Mouse (Mus musculus) Muller cell, postnatal 12 days (primary cell): Measurements from ENCODE around the gene Eef1a2.
"Not testable (repeated sequence)": the region's sequence is repeated elsewhere in the genome, so short reads cannot be mapped to it uniquely, and the experiment has no call there.

Experiments
- DNase-seq: peaks from one replicate; pipeline ENCODE4 v3.0.0-alpha.2; 2015; ENCODE audit errors: inconsistent ontology term

Eef1a2 gene

DNA sequence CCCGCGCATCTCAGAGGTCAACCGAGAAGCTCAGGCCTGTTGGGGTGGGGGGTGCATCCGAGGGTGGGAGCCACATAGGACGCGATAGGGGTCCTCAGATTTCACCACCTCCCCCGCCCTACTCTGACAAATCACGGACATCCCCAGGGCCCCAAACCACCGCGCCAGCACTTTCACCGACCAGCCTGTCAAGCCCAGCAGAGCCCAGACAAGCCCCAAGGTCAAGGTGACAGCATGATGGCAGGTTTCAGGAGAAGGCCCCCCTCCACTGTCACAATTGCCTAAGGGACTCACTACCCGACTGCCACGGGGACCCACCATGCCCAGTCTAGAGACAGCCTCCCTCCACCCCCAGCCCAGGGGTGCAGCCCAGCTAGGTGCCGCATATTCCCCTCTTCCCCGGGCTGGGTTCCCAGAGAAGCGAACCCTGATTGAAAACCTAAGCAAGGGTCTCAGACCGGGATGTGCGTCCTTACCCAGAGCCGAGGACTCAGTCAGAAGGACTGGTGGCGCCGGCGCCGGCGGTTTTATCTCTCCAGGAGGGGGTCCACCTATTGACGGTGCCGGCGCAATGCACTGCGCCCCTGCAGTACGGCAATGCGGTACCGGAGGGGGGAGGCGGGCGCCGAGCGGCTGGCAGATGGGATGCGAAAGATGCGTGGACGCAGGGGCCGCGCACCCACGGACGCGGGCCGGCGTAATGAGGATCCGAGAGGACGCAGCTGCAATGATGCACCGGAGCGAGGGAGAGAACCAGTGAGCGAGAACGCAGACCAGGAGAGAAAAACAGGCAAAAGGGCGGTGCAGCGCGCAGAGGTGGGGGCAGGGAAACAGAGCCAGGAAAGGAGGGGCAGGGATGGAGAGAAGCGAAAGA lies at the start of gene Eef1a2:
Gene Eef1a2 (minus strand): TSS at position 767 of the 874 bp plus-strand sequence.
- peak; percentile 32 for DNase-seq

DNA sequence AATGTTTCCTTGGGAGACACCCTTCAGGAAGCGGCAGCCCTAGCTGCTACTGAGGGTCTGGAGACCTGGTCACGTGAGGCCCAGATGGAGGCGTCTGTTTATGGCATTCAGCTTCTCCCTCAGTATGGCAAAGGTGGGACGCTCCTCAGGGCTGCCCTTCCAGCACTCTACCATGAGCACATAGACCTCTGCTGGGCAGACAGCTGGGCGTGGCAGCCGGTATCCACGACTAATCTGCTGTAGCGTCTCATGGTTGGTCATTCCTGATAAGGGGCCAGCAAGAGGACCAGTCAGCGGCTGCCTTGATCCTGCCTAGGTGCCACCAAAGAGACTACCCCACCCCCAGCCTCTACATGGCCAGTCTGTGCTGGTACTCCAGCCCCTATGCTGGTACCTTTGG lies 49.3 kb upstream of the Eef1a2 start:
- DNase-seq: no peak

DNA sequence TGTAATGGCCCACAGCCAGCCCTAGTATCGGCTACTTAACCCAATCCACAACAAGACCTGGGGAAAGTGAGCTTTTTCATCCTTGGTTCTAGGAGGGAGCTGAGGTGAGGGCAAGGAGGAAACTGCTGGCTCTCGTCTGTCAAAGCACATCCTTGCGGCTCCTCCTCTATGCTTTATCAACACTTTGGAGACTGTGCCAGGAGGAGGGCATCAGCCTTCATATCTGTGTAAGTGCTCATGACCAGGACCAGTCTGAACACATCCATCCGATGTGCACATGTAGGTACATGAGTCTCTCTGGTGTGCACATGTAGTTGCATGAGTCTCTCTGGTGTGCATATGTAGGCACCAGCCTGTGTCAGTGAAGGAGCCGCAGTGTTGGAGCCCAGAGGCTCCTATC lies 48.9 kb upstream of the Eef1a2 start:
- no peak for DNase-seq

DNA sequence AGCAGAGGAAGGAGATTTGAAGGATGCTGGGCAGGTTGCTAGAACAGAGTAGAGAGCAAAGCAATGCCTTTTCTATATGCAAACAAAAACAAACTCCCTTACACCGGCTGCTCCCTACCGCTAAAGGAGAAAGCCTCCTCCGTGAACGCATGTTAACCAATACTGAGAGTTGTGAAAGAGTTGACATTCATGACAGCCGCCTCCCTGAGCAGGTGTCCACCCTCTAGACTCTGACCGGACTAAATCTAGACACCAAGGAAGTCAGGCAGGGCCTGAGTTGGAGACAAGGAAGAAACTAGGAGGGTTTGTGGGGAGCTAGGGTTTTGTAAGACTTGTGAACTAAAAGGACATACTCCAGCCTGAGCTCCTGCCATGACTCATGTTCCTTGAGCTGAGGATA lies 46.1 kb upstream of the Eef1a2 start:
- DNase-seq: no peak

DNA sequence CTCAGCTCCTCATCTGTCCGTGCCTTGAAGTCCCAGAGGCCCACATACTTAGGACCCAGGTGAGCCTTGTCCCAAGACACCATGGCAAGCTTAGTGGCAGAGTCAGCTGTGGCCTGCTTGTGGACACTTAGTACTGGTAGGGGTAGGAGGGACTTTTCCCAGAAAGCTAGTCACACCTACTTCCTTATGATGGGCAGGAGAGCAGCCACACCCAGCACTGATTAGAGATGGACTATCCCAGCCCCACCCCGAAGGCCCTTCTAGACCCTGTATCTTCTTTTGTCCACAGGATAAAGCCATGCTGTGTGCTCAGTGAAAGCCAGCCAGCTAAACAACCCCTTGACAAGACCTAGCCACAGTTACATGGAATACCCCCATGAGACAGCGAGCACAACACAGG lies 45.6 kb upstream of the Eef1a2 start, which contains the start of gene Ptk6:
Gene Ptk6 (minus strand): TSS at position 368 of the 400 bp plus-strand sequence.
- DNase-seq: no peak

DNA sequence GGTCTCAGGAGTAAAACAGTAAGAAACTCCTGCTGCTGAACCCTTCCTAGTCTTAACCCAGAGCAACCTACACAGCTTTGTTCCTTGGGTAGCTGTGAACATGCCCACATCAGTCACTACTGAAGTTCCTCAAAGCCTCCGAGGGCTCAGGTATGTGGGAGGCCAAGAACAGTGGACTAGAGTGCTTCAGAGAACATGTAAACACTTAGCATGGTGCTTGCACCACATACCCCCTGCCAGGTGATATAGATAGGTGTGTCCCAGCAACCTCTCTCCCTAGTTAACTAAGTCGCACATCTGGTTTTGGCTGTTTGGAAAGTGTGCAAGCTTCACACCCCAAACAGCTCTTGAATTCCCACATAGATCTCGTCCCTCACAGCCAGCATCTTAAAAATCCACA lies 44.8 kb upstream of the Eef1a2 start:
- no peak for DNase-seq

DNA sequence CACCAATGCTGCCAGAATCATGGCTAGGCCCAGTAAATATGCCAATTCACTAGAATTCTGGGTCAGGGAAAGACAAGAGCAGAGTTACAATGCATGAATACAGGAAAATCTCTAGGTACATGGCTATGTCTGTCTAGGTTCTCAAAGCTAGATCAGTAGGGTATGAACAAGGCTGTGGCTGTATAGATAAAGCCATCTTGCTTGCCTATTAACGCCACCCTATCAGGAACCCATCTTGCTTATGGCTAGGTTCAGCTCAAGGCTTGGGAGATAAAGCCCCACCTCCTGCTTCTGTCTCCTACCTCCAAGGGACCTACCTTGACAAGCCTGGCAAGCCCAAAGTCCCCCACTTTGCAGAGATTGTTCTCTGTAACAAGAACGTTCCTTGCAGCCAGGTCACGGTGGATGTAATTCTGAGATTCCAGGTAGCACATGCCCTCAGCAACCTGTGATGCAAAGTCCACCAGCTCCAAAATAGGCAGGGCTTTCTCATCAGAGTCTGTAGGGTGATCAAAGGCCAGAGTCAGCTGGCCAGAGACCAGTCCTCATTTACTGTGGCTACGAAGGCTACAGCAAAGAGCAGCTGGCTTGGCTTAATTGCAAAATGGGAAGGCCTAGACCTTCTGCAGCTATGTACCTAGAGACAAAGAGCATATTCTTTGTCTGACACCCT lies 40.0 kb upstream of the Eef1a2 start:
- peak; percentile 7 for DNase-seq

DNA sequence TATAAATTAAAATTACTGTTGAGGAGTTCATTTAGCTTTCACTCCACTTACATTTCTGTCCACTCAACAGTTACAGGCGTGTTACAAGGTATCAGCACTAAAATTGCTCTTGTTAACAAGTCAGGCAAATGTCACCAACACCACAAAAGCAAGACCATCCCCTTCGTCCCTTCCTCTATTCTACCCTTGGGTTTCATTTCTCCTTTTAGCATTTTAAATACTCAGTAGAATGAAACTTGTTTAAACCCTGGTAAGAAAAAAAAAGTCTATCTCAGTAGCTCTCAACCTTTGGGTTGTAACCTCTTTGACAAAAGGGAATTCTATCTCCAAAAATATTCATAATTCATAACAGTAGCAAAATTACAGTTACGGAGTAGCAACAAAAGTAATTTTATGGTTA lies 36.2 kb upstream of the Eef1a2 start:
- no peak for DNase-seq

DNA sequence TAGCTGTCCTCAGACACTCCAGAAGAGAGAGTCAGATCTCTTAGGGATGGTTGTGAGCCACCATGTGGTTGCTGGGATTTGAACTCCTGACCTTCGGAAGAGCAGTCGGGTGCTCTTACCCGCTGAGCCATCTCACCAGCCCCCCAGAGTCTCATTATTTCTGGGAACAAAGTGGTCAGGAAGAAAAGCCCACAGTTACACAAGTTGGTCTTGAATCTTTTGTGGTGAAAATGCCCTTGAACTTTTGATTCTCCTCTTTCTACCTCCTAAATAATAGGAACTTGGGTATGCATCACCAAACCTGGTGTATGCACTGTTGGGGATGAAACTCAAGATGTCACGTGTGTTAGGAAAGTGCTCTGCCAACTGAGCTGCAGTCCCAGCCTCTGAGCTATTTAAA lies 35.1 kb upstream of the Eef1a2 start:
- no peak for DNase-seq

DNA sequence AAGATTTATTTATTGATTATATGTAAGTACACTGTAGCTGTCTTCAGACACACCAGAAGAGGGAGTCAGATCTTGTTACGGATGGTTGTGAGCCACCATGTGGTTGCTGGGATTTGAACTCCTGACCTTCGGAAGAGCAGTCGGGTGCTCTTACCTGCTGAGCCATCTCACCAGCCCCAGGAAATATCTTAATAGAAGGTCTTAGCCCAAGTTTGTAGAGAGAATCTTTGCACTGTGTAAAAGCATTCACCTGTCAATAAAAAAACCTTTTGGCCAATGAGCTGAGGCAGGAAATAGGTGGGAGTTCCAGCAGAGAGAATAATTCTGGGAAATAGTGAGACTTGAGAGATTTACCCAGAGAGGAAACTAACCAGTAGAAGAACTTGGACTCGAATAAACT lies 34.6 kb upstream of the Eef1a2 start:
- DNase-seq: not testable (repeated sequence)

DNA sequence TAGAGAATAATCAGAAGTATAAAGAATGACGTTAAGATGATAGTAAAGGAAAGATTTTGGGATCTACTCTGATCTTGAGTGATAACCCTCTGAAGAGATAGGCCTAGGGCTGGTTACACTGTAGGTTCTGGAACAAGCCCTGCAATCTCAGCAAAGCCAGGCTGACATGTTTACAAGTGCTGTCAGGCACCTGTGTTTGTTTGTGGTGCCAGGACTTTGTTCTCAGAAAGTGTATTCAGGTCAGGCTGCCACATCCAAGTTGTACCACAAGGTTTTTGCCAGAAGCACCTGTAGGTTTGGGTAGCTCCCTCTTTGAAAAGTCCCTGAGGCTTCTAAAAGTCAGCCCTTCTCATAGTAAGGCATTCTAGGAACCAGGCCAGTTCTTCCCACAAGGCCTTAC lies 32.5 kb upstream of the Eef1a2 start:
- DNase-seq: no peak

DNA sequence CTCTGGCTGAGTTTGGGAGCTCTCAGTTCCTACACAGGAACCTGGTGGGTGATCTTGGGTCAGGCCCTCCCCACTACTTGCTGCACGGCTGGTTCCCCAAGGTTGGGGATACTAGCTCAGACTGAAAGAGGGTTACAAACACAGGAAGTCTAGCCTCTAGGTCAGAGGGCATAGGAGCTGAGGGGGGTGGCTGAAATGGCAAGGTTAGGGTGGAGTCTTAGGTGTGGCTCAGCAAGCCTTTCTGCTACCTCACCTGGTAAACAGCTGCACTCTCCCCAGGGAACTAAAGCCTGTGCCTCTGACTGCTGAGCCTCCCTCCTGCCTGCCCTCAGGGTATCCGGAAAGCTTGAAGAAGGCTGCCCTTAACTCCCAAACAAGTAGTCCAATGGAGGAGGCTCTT lies 31.9 kb upstream of the Eef1a2 start:
- no peak for DNase-seq

DNA sequence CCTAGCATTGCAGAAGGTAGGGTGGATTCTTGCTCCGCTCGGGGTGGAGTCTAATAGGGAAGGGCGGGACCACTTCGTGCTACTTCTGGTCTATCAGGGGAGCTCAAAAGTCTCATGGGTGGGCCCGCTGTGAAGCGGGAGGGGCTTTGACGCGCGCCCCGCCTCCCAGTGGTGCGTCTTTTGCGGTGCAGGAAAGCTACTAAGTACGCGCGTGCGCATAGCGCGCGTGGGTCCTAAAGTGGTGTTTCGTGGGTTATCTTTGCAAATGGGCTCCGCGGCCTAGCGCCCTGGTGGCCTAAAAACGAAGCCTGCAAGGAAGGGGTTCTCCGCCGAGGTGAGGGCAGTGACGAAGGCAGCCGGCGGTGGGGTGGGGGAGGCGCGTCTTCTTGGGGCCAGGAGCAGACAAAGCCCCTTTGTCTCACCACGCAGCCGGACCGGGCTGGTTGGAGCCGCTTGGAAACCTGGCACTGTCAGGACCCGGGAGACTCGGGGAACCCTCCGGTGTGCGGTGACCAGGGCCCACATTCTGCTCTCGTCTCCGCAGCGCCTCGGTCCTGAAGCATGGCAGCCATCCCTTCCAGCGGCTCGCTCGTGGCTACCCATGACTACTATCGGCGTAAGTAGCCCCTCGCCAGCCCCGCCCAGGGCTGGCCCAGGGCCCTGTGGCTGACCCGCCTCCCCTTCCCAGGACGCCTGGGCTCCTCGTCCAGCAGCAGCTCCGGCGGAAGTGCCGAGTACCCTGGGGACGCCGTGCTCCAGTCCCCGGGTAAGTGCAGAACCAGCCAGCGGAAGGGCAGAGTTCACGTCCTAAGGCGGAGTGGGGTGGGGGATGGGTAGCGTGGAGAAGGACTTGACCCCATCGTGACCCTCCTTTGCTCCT lies 30.5 kb upstream of the Eef1a2 start, which contains the start of gene Ppdpf:
Gene Ppdpf (plus strand): TSS at position 127 of the 880 bp plus-strand sequence.
- DNase-seq: peak; percentile 95

DNA sequence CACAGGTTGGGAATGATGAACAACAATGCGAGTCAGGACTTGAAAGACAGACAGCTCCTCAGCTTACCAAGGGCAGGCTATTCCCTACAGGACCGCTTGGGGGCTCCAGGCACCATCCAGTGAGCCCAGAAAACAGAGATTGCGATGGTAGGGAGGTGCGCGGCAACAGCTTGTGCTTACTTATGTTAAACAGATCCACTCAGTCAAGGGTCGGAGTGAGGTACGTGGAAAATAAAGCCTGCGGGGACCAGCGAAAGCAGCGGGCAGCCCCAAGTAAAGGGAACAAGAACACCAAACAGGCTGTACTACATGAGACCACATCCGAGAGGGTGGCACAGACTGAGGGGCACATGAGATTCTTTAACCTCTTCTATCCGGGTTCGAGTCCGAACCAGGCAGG lies 29.8 kb upstream of the Eef1a2 start:
- peak; percentile 88 for DNase-seq

DNA sequence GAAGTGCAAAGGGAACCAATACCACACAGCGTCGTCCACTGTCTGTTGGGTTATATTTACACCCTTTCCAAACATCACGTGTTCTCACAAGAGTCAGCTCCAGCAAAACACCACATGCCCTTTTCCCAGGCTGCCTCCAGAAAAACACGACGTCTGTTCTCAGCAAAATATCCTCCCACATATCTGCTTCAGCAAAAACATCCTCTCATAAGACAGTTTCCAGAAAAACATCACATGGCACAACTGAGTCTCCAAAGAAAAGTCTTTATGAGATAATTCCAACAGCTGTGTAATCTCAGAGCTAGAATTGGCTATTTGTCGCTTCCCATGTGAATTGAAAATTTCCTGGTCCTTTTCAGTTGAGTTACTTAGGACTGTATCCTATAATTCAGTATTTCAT lies 24.1 kb upstream of the Eef1a2 start:
- DNase-seq: no peak

DNA sequence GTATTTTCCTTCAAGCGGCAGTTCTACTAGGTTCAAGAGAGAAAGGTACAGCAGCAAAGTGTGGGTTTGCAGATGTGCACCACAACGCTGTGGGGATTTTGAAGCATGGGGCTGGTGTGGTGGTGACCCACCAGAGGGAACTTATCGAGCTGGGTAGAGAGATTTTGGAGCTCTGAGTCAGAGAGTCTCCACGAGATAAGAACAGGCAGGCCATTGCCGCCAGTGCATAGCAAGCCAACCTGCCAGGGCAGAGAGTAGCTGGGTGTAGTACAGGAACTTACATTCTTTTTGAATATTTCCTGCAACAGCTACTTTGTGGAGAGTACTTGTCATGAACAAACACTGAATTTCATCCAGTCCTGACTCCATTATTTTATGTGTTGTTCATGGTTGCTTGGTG lies 21.7 kb upstream of the Eef1a2 start:
- DNase-seq: no peak

DNA sequence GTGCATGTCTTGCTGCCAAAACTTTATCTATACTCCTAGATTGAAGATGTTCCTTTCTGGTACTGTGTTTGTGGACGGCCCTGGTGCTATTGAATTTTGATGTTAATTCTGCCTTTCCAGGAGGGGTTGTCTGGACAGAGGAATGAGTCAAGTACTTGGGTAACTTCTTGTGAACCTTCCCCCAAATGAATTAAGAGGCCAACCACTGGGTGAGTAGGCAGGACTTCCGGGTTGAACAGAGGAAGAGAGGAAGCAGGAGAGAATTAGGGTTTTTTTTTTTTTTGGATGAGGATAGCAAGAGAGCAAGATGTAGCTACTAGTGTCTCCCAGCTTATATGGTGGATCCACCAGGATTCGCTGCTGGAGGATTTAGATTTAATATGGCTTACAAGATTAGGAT lies 21.2 kb upstream of the Eef1a2 start:
- DNase-seq: no peak

DNA sequence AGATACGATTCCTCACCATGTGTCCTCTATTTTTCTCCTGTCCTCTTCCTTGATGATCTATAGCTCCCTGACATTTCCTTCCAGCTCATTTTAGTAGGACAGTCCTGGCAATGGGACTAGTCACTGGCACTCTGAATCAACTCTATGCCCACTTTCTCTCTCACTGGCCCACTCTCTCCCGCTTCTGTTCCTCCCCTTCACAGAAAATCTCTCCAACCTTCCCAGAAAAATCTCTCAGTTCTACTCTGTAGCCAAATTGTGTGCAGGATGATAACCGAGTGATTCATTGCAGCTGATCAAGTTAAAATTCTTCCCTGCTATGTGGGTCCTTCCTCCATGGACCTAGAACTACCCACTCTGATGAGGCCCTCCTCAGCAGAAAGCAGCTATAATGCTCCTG lies 17.8 kb upstream of the Eef1a2 start:
- no peak for DNase-seq

DNA sequence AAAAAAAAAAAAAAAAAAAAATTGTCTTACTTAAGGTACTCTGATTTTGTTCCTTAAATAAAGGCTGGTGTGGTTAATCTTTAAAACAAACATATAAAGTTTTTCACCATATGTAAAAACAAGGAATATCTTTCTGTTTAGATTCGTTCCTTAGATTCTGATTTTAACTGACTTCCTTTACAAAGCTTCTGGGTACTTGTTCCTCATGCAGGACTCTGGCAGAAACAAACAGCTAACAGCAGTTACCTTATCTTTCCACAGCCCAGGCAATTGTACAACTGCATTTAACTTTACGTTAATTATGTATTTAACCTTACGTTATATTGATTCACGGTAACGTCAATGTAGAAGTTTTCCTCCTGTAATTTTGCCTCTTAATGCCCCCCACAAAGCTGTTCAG lies 9.7 kb upstream of the Eef1a2 start:
- no peak for DNase-seq

DNA sequence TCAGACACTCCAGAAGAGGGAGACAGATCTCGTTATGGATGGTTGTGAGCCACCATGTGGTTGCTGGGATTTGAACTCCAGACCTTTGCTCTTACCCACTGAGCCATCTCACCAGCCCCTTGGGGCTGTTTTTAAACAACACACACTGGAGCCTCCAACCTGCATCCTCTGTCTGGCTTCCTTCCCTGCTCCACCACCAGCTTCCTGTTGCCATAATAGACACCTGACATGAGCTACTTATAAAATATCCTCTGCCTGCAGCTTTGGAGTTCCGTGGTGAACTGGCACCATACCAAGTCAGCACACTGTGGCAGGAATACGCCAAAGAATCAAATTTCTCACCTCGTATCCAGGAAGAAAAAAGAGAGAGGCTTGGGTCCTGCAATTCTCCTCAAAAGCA lies 4.0 kb upstream of the Eef1a2 start:
- no peak for DNase-seq

DNA sequence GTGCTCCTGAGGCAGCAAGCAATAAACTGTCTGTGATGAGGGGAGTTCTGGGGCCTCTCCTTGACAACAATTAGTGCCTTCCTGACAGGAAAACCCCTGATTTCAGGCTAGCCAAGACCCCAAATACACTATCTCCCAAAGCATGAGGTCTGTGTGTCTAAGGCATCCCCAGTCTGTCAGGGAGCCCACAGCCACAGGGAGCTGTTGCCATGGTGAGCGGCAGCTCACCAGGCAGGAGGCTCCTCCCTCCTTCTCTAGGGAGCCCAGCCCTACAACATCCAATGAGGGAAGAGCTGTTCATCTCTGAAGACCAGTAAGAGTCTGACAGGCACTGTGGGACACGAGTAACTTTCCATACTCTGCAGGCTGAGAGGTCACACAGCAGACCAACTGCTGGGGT lies 3.0 kb upstream of the Eef1a2 start:
- DNase-seq: no peak

DNA sequence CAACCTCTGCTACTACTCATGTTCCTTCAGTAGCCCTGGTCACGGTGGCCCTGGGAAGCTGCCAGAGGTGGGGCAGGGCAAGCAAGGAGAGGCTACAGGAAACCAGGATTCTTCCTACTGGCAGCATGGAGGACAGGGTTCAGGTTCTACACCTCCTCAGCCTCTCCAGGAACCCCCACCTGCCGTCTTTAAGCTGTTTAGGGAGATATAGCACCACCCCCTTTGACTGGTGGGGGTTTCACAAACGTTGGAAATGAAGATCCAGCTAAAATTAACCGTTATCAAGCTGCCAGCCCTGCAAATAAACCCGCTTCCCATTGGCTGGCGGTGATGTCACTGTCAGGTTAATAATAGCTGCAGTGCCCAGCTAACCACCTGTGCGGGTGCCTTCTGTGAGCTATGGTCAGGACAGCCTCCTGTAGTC lies 2.3 kb upstream of the Eef1a2 start:
- no peak for DNase-seq
